Mouse (Mus musculus) urinary bladder, adult 18-20 months (tissue): ENCODE results near the gene Mettl14.
"Not testable (repeated sequence)": the region's sequence is repeated elsewhere in the genome, so short reads cannot be mapped to it uniquely, and the experiment has no call there.

Source experiments
- DNase-seq, 2 experiments: peaks; one replicate each; pipeline ENCODE4 v3.0.0; 2022; ENCODE audit warnings: low spot score in 2 of 2, mixed read lengths in 2 of 2

Gene Mettl14

DNA sequence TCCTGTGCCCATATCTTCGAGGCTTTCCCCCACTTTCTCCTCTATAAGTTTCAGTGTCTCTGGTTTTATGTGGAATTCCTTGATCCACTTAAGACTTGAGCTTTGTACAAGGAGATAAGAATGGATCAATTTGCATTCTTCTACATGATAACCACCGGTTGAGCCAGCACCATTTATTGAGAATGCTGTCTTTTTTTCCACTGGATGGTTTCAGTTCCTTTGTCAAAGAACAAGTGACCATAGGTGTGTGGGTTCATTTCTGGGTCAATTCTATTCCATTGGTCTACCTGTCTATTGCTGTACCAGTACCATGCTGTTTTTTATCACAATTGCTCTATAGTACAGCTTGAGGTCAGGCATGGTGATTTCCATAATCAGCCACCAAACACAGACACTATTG is 19.1 kb downstream of the Mettl14 start:
- not testable (repeated sequence) for DNase-seq

DNA sequence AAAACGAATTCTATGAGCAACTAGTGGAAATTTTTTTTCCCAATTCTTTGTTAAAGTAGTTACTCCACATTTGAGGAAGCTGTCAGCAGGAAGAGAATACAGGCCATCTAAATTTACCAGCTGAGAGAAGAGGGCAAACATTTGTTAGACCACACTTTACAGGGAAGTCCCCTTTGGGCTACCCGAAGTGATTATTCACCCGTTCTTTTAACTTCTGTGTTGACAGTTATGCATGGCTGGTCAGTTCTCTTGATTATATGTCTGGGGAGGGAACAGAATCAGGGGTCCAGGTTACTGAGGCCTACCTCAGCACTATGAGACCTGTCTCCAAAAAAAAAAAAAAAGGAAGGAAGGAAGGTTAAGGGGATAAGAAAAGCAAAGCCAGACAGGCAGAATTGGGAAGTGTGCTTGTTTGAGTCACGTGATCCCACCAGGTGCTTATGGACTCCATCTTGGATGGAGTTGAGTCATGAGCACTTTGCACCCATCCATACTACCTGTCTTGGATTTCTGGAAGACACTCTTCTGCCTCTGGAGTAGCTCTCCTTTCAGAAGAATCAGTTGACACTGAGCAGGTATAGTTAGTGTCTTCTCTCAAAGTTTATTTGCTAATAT is 29.4 kb downstream of the Mettl14 start:
- DNase-seq = no peak

DNA sequence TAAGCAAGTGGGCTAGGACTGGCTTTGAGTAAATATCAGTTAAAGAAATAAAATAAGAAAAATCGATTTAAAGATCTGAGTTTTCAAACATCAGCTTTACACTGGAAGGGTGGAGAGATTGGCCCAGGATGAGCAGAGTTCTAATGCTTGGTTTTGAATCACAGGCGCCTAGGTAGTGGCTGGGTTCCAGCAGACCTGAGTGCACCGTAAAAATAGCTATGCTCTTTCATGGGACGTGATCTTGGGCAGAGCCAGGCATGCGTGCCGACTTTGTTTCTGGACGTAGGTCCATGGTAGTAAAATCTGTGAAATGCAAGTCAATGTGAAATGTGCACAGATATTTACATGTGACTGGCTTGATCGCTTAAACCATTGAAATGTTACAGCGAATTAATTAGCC is 31.5 kb downstream of the Mettl14 start:
- no peak for DNase-seq

DNA sequence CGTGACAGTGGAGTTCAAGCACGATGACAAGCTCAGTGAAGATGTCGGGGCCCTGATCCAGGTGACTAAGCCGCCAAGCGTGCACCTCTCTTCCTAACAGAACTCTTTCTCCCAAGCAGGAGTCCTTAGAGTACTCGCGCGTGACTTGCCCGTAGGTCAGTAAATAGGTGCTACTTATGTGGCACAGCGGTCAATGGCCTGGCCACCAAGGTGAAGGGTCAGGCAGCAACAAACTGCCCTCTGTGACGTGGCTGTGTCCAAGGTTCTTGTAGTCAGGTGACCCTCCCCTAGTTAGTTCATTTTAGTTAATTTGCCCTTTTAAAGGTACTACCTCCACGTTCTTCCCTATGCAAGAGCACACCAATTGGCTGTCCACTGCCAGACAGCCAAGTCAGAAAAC is 32.2 kb downstream of the Mettl14 start:
- DNase-seq = no peak

DNA sequence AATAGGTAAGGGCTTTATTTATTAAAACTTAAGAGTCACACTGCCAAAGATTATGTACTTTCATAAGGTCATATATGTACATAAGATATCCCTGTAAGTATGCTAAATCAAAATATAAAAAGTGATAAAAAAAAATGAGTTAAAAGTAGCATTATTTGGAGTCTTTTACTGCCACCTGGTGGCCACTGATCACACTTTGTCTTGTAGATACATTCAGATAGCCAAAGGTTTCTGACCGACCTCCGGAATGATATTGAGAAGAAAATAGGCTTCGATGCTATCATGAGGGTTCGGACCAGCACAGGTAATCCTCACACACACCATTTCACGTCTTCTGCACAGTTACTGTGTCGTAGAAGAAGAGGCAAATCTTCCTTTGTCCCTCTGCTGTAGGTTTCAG is 32.7 kb downstream of the Mettl14 start:
- no peak for DNase-seq

DNA sequence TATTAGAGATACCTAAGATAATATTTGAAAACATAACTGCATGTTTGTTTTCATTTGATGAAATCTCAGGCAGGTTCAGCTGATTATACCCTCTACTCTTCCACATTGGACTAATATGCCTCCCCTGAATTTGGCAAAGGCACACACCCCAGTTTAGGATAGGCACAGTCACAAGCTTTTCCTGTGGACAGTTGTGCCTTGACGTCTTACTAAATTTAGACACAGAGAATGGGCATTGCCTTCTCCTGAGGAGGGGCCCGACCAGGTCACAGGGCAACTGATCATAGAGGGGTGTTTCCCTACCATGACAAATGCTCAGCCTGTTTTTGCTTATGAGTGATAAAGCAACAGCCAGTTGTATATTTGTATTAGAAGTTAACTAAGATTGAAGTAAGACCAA is 34.4 kb downstream of the Mettl14 start:
- no peak for DNase-seq

DNA sequence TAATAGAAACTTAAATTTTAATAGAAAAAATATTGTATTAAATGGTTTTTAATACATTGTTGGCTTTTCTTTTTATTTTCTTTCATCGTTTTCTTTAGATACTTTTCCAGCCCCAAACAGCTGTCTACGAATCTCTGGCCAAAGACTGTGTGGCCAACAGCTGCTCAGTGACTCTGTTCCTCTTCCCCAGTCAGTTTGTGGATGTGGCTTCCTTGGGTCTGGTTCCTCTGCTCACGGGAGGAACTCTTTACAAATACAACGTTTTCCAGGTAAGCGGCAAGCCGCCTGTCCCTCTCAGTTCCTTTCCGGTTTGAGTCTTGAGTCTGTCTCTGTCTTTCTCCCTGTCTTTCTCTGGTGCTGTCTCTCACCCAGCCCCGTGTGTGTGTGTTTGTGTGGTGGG is 35.3 kb downstream of the Mettl14 start:
- no peak for DNase-seq

DNA sequence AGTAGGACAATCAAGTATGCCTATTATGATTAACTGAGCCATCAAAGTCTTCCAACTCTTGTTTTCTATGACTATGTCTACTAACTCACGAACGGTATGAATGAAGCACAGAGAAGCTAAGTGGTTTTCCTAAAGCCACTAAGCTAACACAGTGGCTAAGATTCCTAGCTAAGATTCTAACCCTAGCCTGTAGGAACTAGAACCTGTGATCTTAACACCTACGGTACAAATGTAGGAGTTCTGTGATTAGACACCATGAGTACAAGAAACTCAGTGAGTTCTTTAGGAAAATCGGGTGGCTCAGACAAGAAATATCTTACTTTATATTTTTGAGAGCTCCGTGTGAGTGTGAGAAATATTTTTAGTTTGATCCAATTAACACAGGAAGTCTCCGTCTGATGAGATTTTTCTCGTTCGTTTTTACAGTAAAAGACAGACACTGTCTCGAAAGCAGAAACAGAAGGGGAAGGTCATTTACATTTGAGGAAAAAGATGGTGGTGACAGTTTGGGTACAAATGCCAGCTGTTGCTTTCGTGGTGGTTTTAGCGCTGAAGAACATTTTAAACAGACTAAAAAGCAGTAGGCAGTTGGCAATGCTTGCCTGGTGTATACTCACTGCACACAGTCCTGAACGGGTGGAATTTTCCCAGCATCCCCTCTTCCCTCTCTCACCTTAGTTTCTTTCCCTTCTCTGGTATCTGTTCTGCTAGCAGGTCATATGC is 37.7 kb downstream of the Mettl14 start:
- DNase-seq = no peak

DNA sequence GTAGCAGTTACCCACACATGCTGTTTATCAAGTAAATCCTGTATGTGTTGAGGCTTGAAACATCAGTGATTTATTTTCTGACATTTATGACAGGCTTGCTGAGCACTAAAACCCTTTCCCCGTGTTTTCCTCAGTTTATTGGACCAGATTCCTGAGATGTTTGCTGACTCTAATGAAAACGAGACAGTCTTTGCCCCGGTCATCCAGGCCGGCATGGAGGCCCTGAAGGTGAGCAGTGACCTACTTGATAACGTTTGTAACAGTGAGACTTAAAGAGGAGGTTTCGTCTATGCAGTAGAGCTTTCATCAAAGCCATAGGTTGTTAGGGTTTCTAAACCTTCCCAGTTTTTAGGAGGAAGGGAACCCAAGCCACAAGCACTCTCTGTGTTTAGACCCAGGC is 42.2 kb downstream of the Mettl14 start:
- DNase-seq = no peak

DNA sequence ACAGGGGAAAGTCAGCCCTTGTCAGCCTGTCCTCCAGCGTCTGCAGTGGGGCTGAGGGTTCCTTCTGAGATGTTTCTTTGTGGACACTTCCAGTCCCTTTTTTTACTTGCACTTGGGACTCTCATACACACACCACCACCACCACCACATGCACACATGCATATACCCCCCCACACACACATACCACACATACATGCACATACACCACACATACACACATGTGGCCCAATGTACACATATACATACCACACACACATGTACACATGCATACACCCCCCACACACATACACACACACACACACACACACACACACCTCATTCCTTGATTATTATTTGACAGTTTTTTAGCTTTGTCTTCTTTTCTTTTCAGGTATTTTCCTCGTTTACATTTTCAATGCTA is 44.9 kb downstream of the Mettl14 start:
- no peak for DNase-seq

DNA sequence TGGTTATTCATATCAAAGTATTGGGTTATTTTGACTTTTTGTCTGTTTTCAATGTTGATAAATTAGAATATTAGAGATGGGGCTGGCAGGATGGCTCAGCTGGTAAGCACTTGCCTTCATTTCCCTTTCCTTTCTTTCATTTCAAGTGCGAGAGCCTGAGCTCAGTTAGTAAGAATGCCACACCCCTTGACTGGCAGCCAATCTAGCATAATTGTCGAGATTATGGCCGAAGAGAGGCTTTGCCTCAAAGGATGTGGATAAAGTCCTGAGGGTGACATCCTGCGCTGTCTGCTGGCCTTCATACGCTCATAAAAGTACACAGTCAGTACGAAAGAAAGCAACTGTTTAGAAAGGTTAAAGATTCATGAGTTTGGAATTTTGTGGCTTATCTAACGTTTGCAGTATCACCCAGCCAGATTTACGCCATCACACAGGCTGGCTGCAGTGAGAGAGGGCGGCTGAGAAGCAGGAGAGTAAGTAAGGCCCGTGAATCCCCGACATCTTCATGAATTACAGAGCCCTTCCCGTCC is 47.2 kb downstream of the Mettl14 start:
- no peak for DNase-seq

DNA sequence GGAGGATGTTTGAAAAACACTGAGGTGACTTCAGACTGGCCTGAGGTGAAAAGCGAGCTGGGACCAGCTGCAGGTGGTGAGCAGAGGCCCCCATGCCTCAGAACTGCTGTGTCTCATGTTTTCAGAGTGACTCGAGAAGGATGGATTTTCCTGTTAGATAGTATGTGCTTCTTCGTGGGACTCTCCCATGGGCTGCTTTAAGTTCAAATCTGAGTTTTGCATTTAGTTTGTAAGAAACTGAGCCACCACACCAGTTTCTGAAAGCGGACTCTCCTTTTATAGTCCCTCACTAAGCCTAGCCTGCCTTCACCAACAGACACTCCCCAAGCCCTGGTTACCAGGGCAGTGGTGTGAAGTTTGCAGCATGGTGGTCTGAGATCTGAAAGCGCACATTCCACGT is 48.1 kb downstream of the Mettl14 start:
- no peak for DNase-seq

DNA sequence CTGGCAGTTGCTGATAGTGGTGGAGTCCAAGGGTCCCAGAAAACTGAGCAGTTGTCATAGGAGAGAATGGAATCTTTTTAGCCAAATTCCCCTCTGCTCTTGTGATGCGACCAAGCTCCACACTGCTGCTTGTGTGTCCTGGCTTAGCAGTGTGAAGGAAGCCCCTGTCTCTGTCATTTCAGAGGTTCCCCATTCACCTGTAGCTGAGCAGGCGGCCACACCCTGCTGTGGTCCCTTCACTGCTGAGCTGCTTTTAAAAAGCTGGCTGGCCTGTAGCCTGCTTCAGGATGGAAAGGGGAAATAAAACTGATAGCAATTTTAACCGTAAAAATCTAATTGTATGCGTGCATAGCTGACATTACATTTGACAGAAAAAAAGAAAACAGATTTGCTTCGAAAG is 49.0 kb downstream of the Mettl14 start:
- no peak for DNase-seq

DNA sequence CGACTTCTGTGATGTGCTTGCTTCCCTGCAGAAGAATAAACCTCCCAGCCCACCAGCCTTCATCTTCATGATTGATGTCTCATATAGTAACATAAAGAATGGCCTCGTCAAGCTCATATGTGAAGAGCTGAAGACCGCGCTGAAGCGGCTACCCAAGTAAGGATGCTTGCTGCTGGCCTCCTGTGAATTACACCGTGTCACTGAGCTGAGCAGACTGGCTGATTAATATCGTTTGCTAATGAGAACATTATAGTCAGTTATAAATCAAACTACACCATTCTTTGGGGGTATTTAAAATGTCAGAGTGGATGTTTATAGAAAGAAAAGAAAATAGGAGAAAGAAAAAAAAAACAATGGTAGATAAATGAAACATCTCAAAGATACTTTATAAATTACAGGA is 49.5 kb downstream of the Mettl14 start:
- no peak for DNase-seq

DNA sequence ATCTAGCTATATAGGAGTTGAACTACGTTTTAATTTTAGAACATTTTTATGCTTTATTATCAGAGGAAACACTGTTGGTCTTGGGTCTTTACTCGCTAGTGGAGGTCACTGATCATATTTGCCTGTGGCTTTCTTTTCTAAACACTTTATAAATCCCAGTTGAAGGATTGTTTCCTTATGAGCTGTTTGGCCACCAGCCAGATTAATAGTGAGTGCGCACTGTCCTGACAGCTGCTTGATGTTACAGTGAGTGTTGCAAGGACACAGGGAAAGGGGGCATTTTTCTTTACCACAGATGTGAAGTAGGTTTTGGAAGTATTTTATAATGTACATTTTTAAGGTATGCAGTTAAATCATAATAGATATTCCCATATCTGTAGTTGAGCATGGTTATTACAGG is 50.4 kb downstream of the Mettl14 start:
- no peak for DNase-seq

DNA sequence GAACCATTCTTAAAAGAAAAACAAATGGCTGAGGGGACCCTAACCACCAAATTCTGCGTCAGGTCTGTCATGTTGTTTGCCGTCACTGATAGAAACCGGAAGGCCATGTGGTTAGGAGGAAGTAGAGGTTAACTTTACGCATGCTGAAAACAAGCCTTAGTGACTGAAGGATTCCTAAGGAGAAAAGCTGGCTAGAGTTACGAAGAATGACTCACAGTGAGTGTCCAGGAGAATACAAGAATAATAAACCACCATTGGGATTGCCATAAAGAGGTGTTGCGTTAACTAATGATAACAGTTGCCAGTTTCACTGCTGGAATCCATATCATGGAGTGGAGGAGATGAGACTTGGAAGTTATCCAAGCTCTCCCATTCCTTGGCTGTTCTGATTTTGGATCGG is 51.0 kb downstream of the Mettl14 start:
- no peak for DNase-seq

DNA sequence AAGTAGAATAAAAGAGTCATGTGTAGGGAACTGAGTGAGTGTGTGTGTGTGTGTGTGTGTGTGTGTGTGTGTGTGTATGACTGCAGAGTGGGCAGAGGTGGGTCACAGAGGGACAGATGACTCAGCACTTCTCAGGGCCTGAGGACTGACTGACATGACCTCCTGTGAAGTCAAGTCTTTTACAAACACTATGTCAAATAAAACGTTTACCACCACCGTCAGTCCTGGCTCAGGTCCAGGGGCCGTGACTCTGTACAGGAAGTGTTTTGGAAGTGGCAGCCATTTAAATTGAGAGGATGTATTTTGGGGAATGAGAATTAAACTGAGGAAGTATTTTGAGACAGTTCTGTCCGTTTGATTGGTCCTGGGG is 52.9 kb downstream of the Mettl14 start:
- no peak for DNase-seq

DNA sequence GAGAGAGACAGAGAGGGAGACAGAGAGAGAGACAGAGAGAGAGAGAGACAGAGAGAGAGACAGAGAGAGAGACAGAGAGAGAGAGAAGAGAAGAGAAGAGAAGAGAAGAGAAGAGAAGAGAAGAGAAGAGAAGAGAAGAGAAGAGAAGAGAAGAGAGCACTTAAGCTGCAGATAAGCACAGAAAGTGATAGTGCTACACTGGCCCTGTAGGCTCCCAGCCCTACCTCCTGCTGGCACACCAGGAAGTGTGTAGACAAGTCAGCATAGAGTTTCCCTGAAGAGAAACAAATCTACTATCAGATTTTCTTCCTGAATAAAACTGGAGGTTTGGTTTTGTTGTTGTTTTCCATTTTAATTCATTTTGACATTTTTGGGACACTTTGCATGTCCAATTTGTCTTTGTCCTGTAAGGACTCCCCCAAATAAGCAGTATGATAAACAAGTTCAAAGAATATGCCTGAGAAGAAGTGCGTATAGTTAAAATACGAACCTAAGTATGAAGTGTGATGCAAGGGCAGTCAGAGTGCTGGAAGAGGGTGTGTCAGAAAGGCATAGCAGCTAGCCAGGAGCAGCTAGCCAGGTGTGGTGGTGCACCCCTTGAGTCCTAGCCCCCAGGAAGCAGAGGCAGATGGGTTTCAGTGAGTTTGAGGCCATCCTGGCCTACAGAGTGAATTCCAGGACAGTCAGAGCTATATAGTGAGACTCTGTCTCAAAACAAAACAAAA is 53.4 kb downstream of the Mettl14 start:
- DNase-seq = no peak

DNA sequence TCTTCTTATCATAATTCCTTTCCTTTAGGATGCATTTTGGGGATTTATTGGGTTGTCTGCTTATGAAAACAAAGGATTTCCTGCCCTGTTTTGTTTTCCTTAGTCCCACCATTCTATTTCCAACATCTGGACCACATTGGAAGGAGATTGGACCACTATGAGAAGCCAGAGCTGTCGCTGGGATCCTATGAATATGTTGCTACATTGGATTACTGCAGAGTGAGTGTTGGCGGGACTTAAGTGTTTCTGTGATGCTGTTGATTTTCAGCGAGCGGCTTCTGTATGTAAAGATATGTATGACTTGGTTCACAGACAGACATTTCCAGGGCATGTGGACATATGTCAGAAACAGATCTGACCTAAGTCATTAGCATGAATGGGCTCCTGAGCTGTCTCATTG is 55.7 kb downstream of the Mettl14 start:
- no peak for DNase-seq

DNA sequence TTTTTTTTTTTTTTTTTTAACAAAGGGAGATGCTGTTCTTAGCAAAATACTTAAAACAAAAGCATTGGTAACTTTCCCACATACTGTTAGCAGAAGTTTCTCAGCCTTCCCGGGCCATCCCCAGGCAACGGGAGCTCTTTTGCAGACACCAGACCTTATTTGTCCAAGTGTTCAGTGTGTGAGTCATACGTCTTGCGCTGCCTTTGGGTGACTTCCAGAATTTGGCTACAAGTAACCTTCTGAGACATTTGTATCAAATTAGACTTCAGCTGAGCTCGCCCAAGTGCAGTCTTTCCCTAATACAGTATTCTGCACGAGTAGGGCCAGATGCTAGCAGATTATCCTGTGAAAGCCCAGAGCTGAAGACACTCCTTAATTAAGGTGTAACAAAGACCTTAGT is 56.7 kb downstream of the Mettl14 start:
- DNase-seq = peak in 1 of 2 experiments; percentile 74

DNA sequence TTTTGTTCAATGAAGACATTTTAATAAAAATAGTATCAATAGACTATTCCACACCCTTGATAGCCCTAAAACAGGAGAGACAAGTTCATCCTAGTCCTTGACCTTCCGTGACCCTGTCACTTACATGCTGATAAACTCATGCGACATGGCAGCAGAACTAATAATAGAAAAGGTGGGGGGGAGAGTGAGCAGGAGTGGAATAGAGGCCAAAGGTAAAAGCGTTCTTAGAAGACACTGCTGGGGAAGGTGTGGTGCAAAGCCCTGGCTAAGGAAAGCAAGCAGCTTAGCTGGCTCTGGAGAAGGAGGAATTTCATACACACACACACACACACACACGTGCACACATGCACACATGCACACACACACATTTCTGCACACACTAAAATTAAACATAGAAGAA is 61.6 kb downstream of the Mettl14 start:
- no peak for DNase-seq

DNA sequence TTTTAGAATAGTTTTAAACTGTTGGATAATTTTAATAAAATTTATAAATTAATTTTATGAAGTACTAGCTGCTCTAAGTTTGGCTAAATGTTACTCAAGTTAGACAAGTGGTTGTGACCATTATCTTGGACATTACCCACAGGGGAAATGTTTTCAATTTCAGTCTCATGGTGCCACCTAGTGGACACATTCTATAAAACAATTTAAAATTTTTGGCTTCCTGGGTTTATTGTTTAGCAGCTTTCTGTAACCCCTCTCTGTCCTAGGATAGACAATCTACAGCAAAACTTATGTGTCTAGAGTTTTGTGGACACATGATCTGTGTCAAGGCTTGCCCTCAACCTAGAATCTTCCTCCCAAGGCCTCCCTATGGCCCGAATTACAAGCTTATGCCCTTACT is 63.8 kb downstream of the Mettl14 start:
- no peak for DNase-seq

DNA sequence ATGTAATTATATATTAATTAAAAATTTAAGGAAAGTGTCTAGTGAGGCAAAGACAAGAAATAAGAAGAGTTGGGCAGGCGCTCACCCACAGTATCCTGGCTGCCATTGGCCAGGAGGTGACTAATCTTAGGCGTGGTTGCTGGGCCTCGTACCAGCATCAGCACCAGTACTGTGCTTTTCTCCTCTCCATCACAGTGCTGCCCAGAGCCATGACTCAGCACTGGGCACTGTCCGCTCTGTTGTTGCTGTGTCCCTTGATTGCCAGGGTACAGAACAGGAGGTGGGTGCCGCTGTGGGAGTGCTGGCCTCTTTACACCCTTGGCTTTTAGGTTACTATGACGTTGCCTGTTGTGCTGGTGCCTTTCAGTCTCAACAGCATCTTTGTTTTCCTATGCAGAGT is 64.3 kb downstream of the Mettl14 start:
- peak in 1 of 2 experiments; percentile 47 for DNase-seq
